Mouse (Mus musculus) stomach, embryonic 16.5 days (tissue): ENCODE measurements around the gene Jund. TPM values are rescaled to one million over a fixed set of nuclear protein-coding genes. Genes with fewer than 3 reads are reported as not detected.

Experiments used
- ATAC-seq: fragments of 200-750 bp; cut with Nextera tagmentation; 2 replicates; pipeline ENCODE4 v1.8.0; 2017; ENCODE audit warnings: moderate number of reproducible peaks, moderate TSS enrichment; ENCODE audit not compliant: insufficient read depth, low FRiP score
- H3K27ac ChIP-seq: fragments of 300-500 bp; sonication (generic); 2 replicates; pipeline ENCODE4 v1.5.1; 2014; ENCODE audit warnings: low read length
- H3K27me3 ChIP-seq: fragments of 300-500 bp; sonication (generic); 2 replicates; pipeline ENCODE4 v1.6.1; 2014; ENCODE audit warnings: low read length, control low read depth, mixed read lengths; ENCODE audit not compliant: control insufficient read depth, insufficient read depth
- H3K36me3 ChIP-seq: fragments of 300-500 bp; sonication (generic); 2 replicates; pipeline ENCODE4 v1.6.1; 2014; ENCODE audit warnings: low read length; ENCODE audit not compliant: control insufficient read depth, insufficient read depth
- H3K4me1 ChIP-seq: fragments of 300-500 bp; sonication (generic); 2 replicates; pipeline ENCODE4 v1.6.1; 2014; ENCODE audit warnings: low read length, control low read depth, mixed read lengths; ENCODE audit not compliant: control insufficient read depth, insufficient read depth
- H3K4me2 ChIP-seq: fragments of 300-500 bp; sonication (generic); 2 replicates; pipeline ENCODE4 v1.6.1; 2014; ENCODE audit warnings: low read depth, low read length, mixed read lengths
- H3K4me3 ChIP-seq: fragments of 300-500 bp; sonication (generic); replicated peaks from 2 replicates; pipeline ENCODE4 v1.5.1; 2014; ENCODE audit warnings: mild to moderate bottlenecking, low read length
- H3K9ac ChIP-seq: fragments of 300-500 bp; sonication (generic); 2 replicates; pipeline ENCODE4 v1.6.1; 2014; ENCODE audit warnings: low read length
- H3K9me3 ChIP-seq: fragments of 300-500 bp; sonication (generic); replicated peaks from 2 replicates; pipeline ENCODE4 v1.6.1; 2016; ENCODE audit warnings: low read length, control low read depth; ENCODE audit not compliant: control insufficient read depth
- WGBS: fragments of 180-500 bp; shearing (Covaris S2); extraction: QIAGEN DNeasy Blood & Tissue Kit; methylation state at CpG from one replicate; pipeline ENCODE4 v1.1.7; 2014; 5-methylcytosine and 5-hydroxymethylcytosine counted together
- polyA plus RNA-seq: library from polyadenylated mRNA; unstranded; fragments of >200 nt; fragmentation: Nextera tagmentation; extraction: Ambion mirVana; gene quantifications from 2 replicates; pipeline ENCODE4 v1.2.1, GENCODE M21; 2015

Gene Jund
- polyA plus RNA-seq, 1 experiment from 2014 or later = 30.0 TPM

DNA sequence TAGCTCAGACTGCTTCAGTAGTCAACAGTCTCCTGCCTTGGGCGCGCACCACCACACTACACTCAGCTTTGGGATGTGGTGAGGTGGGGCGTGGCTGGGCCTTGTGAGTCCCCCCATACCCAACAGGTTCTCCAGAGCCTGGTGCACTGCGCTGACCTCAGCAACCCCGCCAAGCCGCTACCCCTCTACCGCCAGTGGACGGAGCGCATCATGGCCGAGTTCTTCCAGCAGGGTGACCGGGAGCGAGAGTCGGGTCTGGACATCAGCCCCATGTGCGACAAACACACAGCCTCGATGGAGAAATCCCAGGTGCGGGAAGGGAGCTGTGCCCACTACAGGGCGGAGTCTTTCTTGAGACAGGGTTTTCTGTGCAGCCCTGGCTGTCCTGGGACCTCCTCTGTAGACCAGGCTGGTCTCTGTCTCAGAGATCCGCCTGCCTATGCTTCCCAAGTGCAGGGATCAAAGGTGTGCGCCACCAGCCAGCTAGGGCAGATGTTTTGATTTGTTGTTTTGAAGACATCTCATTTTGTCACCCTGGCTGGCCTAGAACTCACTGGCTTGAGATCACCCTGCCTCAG lies 50.4 kb downstream of the Jund start:
- H3K36me3 ChIP-seq = no peaks in the 10 kb centered on the region
- H3K9me3 ChIP-seq = no peaks in the 10 kb centered on the region
- no peak overlapping the region for H3K4me2 ChIP-seq
- ATAC-seq = no peak
- H3K4me1 ChIP-seq = peaks cover 16% of the 10 kb centered on the region
- H3K27ac ChIP-seq = no peak overlapping the region
- H3K9ac ChIP-seq = no peak overlapping the region
- peaks cover 22% of the 10 kb centered on the region for H3K27me3 ChIP-seq
- no peak overlapping the region for H3K4me3 ChIP-seq
- WGBS = 75% methylated on average over 19 of the region's 19 CpGs

Other genes with a start within 250 kb of the Jund start
- 24.2 and 24.9 TPM in 2 replicates for gene Klhl26, start 222.0 kb upstream of the Jund start, polyA plus RNA-seq
- 2.8 and 4.3 TPM in 2 replicates for gene Tmem59l, start 211.6 kb upstream of the Jund start, polyA plus RNA-seq
- gene Crlf1, start 205.8 kb upstream of the Jund start, polyA plus RNA-seq = 3.4 and 4.9 TPM in 2 replicates
- 118 and 125 TPM in 2 replicates for gene Rex1bd, start 192.2 kb upstream of the Jund start, polyA plus RNA-seq
- 719 and 930 TPM in 2 replicates for gene Uba52, start 188.1 kb upstream of the Jund start, polyA plus RNA-seq
- gene Fkbp8, start 171.2 kb upstream of the Jund start, polyA plus RNA-seq = 291 and 298 TPM in 2 replicates
- 53.6 and 53.9 TPM in 2 replicates for gene Kxd1, start 171.0 kb upstream of the Jund start, polyA plus RNA-seq
- 18.6 and 20.5 TPM in 2 replicates for gene Ell, start 159.5 kb upstream of the Jund start, polyA plus RNA-seq
- gene Isyna1, start 104.6 kb upstream of the Jund start, polyA plus RNA-seq = 104 and 111 TPM in 2 replicates
- 65.2 and 68.3 TPM in 2 replicates for gene Ssbp4, start 90.1 kb upstream of the Jund start, polyA plus RNA-seq
- 2.9 and 3.0 TPM in 2 replicates for gene Lrrc25, start 82.8 kb upstream of the Jund start, polyA plus RNA-seq
- gene Gdf15, start 66.5 kb upstream of the Jund start, polyA plus RNA-seq = 0.57 and 0.60 TPM in 2 replicates
- gene Pgpep1, start 38.6 kb upstream of the Jund start, polyA plus RNA-seq = 47.4 and 57.5 TPM in 2 replicates
- gene Lsm4, start 25.7 kb upstream of the Jund start, polyA plus RNA-seq = 154 and 173 TPM in 2 replicates
- gene Iqcn, start 4.5 kb downstream of the Jund start, polyA plus RNA-seq = not detected in 2 replicates
- 2.0 and 4.2 TPM in 2 replicates for gene Gm3336, start 19.6 kb downstream of the Jund start, polyA plus RNA-seq
- 0.23 and 0.84 TPM in 2 replicates for gene Pde4c, start 24.8 kb downstream of the Jund start, polyA plus RNA-seq
- 23.4 and 23.8 TPM in 2 replicates for gene Rab3a, start 55.7 kb downstream of the Jund start, polyA plus RNA-seq
- 47.6 and 54.3 TPM in 2 replicates for gene Mpv17l2, start 62.0 kb downstream of the Jund start, polyA plus RNA-seq
- 57.6 and 60.8 TPM in 2 replicates for gene Pik3r2, start 77.8 kb downstream of the Jund start, polyA plus RNA-seq
- gene Mast3, start 106.1 kb downstream of the Jund start, polyA plus RNA-seq = 10.0 and 10.5 TPM in 2 replicates
- gene Il12rb1, start 109.5 kb downstream of the Jund start, polyA plus RNA-seq = 0.23 TPM in 1 of 2 replicates, not detected in the other
- gene Arrdc2, start 140.8 kb downstream of the Jund start, polyA plus RNA-seq = 6.0 and 7.1 TPM in 2 replicates
- gene Kcnn1, start 164.3 kb downstream of the Jund start, polyA plus RNA-seq = 1.4 TPM in 2 replicates
- 85.6 and 89.6 TPM in 2 replicates for gene Ccdc124, start 175.0 kb downstream of the Jund start, polyA plus RNA-seq
- 8.2 and 13.8 TPM in 2 replicates for gene Slc5a5, start 193.8 kb downstream of the Jund start, polyA plus RNA-seq
- 3,565 and 3,656 TPM in 2 replicates for gene Rpl18a, start 198.5 kb downstream of the Jund start, polyA plus RNA-seq
- 39.8 and 41.4 TPM in 2 replicates for gene Map1s, start 207.0 kb downstream of the Jund start, polyA plus RNA-seq